Mouse (Mus musculus): ENCODE results near the gene Dock4.

Dock4 gene

GRCm38 (mm10) chr12:40511643-40512369 lies 66.1 kb downstream of the Dock4 start:
- no peak for DNase-seq (ENCODE audit: low spot score)

- no peak for DNase-seq (ENCODE audit: low spot score)
Observed at GRCm38 (mm10) chr12:40512370-40512693, 66.6 kb downstream of the Dock4 start.

- DNase-seq (ENCODE audit: low spot score): no peak
Observed at GRCm38 (mm10) chr12:40512994-40513393, 67.2 kb downstream of the Dock4 start.

- no peak for DNase-seq (ENCODE audit: low spot score)
Observed at GRCm38 (mm10) chr12:40514021-40514420, 68.3 kb downstream of the Dock4 start.

- DNase-seq (ENCODE audit: low spot score): no peak
Observed at GRCm38 (mm10) chr12:40522468-40522867, 76.7 kb downstream of the Dock4 start.

GRCm38 (mm10) chr12:40523020-40523419 lies 77.3 kb downstream of the Dock4 start:
- no peak for DNase-seq (ENCODE audit: low spot score)

GRCm38 (mm10) chr12:40525045-40525444 lies 79.3 kb downstream of the Dock4 start:
- DNase-seq (ENCODE audit: low spot score): no peak

GRCm38 (mm10) chr12:40535655-40536618 lies 90.2 kb downstream of the Dock4 start:
- DNase-seq (ENCODE audit: low spot score): no peak

- no peak for DNase-seq (ENCODE audit: low spot score)
Observed at GRCm38 (mm10) chr12:40537826-40538225, 92.1 kb downstream of the Dock4 start.

- DNase-seq (ENCODE audit: low spot score): no peak
Observed at GRCm38 (mm10) chr12:40538318-40538717, 92.6 kb downstream of the Dock4 start.

GRCm38 (mm10) chr12:40538780-40539179 lies 93.0 kb downstream of the Dock4 start:
- DNase-seq (ENCODE audit: low spot score): no peak

GRCm38 (mm10) chr12:40544273-40544672 lies 98.5 kb downstream of the Dock4 start:
- no peak for DNase-seq (ENCODE audit: low spot score)

- DNase-seq (ENCODE audit: low spot score): no peak
Observed at GRCm38 (mm10) chr12:40546827-40547226, 101.1 kb downstream of the Dock4 start.

- no peak for DNase-seq (ENCODE audit: low spot score)
Observed at GRCm38 (mm10) chr12:40551317-40551716, 105.6 kb downstream of the Dock4 start.

- DNase-seq (ENCODE audit: low spot score): no peak
Observed at GRCm38 (mm10) chr12:40552201-40552600, 106.4 kb downstream of the Dock4 start.

- no peak for DNase-seq (ENCODE audit: low spot score)
Observed at GRCm38 (mm10) chr12:40553929-40554328, 108.2 kb downstream of the Dock4 start.

GRCm38 (mm10) chr12:40554941-40555511 lies 109.3 kb downstream of the Dock4 start:
- DNase-seq (ENCODE audit: low spot score): no peak

GRCm38 (mm10) chr12:40558600-40558999 lies 112.8 kb downstream of the Dock4 start:
- DNase-seq (ENCODE audit: low spot score): no peak

- DNase-seq (ENCODE audit: low spot score): no peak
Observed at GRCm38 (mm10) chr12:40559103-40559502, 113.4 kb downstream of the Dock4 start.

GRCm38 (mm10) chr12:40563703-40564102 lies 118.0 kb downstream of the Dock4 start:
- DNase-seq (ENCODE audit: low spot score): no peak

- DNase-seq (ENCODE audit: low spot score): no peak
Observed at GRCm38 (mm10) chr12:40564261-40564660, 118.5 kb downstream of the Dock4 start.

GRCm38 (mm10) chr12:40568365-40568885 lies 122.7 kb downstream of the Dock4 start:
- no peak for DNase-seq (ENCODE audit: low spot score)
